Mouse (Mus musculus): ENCODE measurements around the gene Bmp2.

The Bmp2 gene

DNA sequence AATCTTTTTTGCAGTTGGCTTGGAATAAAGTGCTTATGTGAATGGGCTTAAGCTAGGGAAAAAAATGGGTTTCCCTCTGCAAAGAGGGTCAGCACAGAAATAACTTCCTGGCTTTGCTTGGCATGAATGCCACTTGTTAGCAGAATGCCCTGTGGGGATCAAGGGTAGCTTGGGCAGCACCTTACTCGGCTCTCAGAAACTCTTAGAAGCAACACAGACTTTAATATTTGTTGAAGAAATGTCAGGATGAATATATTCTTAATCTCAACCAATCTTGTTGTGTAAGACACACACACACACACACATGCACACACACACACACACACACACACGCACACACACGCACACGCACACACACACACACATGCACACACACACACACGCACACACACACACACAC, 13.5 kb downstream of the Bmp2 start:
- DNase-seq (ENCODE audit: extremely low read depth, insufficient read length, low spot score) = no peak

DNA sequence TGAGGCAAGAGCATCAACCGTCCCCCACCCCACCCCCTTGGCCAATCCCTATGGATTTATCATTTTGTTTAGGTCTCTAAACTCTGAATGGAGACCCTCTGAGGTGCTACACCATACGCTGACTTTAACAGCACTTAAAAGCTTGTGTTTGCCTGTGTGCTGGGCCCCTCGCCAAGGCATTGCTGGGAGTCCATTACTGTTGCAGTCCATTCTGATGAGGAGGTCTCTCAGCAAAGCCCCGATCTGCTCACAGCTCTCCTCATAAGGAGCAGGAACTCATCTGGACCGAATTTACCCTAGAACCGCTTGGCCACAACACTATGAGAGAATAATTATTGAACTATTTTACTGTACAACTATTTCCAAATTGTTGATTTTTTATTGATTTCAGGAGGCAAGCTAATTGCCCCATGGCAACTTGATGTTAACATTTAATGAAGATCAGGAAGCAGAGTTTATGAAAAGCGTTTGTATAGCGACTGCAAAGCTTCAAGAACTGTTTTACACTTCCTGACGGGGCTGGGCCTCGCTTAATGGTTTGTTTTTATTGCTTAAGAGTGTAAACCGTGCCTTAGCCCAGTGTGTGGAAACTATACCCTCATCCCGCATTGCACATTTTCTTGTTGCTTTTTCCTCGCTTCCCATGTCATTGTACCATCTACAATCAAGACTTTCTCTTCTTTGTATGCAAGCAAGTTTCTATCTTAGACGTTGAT, 14.2 kb downstream of the Bmp2 start:
- DNase-seq (ENCODE audit: extremely low read depth, insufficient read length, low spot score) = no peak

DNA sequence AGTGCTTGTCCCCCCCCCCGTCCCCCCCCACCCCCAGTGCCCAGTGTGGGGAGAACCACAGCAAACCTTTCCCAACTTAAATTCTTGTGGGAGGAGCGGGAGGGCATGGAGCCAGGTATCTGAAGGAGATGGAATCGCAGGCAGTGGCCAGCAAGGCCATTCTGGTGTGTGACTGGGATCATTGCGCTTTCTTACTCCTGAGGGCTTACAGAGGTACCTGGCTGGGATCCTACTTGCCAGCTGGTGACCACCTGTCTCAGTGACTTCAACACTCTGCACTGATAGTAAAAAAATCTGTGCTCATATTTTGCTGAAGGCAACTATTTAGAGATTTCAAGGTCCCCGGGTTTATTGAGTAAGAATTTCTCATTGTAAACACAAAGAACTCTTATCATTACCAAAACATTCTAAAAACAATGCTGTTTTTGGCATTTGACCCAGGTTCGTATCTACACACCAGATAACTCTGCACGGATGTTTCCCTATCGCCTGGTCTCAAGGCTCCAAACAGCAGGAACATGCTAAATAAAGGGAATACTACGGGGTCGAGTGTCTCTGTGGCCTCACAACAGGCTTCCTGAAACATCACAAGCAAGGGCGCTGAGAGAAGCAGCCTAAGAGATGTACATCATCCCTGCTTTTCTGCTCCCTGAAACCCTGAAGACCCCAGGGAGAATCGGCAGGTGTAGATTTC, 39.8 kb downstream of the Bmp2 start:
- no peak for DNase-seq (ENCODE audit: extremely low read depth, insufficient read length, low spot score)

Measured in 3134 (cell line).